Mouse (Mus musculus) ovary, adult 2 months (tissue): Measurements from ENCODE around the gene Setmar. TPM values are rescaled to one million over a fixed set of nuclear protein-coding genes. Genes with fewer than 3 reads are reported as not detected.

ENCODE experiments used
- polyA plus RNA-seq: library from polyadenylated mRNA; depleted of rRNA; stranded (reverse); fragments of >200 nt; gene quantifications from 2 replicates; pipeline ENCODE4 v1.2.3, GENCODE M21; 2012; rRNA removed

Setmar gene
- 1.9 and 2.6 TPM in 2 replicates for polyA plus RNA-seq

DNA sequence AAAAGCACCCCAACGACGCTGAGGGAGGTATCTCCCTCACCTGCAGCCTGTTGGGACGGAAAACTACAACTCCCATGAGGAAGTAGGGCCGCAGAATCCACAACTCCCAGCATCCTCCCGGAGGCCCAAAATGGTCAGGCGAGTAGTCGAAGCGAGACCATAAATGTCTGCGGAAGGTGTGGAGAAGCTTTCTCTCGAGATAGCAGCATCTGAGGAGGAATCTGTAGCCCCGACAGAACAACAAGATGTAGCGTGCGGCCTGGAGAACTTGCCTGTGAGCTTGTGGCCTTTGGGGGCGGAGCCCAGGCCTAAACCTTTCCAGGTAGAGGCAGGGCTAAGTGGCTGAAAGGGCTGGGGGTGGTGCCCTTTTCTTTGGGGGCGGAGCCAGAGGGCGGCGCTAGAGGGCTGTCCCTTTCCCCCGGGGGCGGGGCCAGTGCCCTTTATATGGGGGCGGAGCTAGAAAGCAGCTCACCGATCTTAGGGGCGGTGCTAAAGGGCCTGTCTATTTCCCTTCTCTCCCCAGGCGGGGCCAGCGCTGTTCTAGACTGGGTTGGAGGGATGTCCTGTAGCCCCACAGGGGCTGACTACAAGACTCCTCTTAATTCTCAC, at the start of gene Setmar:
TSS of gene Setmar (plus strand) at position 128 of the 609 bp plus-strand sequence.

Other genes starting within 250 kb of the Setmar start
- gene Sumf1, start 120.5 kb downstream of the Setmar start, polyA plus RNA-seq, result 44.4 and 53.2 TPM in 2 replicates
- 36.4 and 44.3 TPM in 2 replicates for gene Itpr1, start 148.1 kb downstream of the Setmar start, polyA plus RNA-seq